9 mouse cellular contexts compared by ENCODE assay signal in genomic region chr11:19713597-19713996, GRCm38 (mm10).
A peak's percentile ranks its signal among the peaks of the same experiment; 100 is the strongest.
DNase-seq lines count a peak whose midpoint lies in the region; ATAC-seq and TF ChIP-seq lines count a peak whose summit lies in the region.
"Had no signal": no experiment of that assay in that cellular context is flagged by ENCODE, and none has a peak within 500 bp of the region (broad histone marks: within the 10 kb centered on the region; RNA-seq: fewer than 3 reads in every experiment).

No protein-coding gene starts in this region.

- no peaks in the 10 kb centered on the region for H3K36me3 ChIP-seq in heart, embryonic 14.5 days (ENCODE audit: control insufficient read depth, insufficient read depth, low read length)
- no peaks in the 10 kb centered on the region for H3K36me3 ChIP-seq in forebrain, embryonic 13.5 days (ENCODE audit: poor library complexity, severe bottlenecking)
- no peaks in the 10 kb centered on the region for H3K36me3 ChIP-seq in midbrain, embryonic 15.5 days (replicated peaks)
- no peaks in the 10 kb centered on the region for H3K36me3 ChIP-seq in kidney, adult 2 months (ENCODE audit: control insufficient read depth, insufficient read depth, low read length)

- no peak for TF ChIP-seq POLR2A in kidney, adult 2 months (IDR thresholded peaks at IDR 0.05; ENCODE audit: low read depth, low read length)

- no peak overlapping the region for H3K9ac ChIP-seq in heart, embryonic 14.5 days (ENCODE audit: low read length)
- no peak overlapping the region for H3K9ac ChIP-seq in forebrain, embryonic 13.5 days
- no peak overlapping the region for H3K9ac ChIP-seq in midbrain, embryonic 15.5 days

- DNase-seq in heart, adult 18-20 months: no peak
- DNase-seq in R1 (ENCODE audit: low read depth, low spot score): peak; percentile 15
- no peak for DNase-seq in spleen, postnatal 36 days (ENCODE audit: low spot score in 2 of 2)
- DNase-seq in cerebellum, adult 9-11 months: no peak
- no peak for DNase-seq in kidney, adult 2 months
- DNase-seq: kidney, adult 11 months had no signal

- H3K4me3 ChIP-seq in heart, embryonic 14.5 days (ENCODE audit: control insufficient read depth in 1 of 2, insufficient read depth in 1 of 2, low read depth in 1 of 2, low read length in 2 of 2): no peak overlapping the region
- H3K4me3 ChIP-seq in forebrain, embryonic 13.5 days: 0 out of 2 replicates have a peak overlapping the region, but pooled peaks have one; percentile 12
- no peak overlapping the region for H3K4me3 ChIP-seq in midbrain, embryonic 15.5 days
- no peak overlapping the region for H3K4me3 ChIP-seq in kidney, adult 2 months (ENCODE audit: insufficient read depth, low read depth, low read length)

- ATAC-seq in heart, embryonic 14.5 days (ENCODE audit: insufficient number of reproducible peaks, insufficient read depth, low FRiP score, low read depth): no peak
- peak; percentile 78 for ATAC-seq in forebrain, embryonic 13.5 days
- no peak for ATAC-seq in midbrain, embryonic 15.5 days (replicated peaks)

- peaks cover 0 to 3% of the 10 kb centered on the region in 2 experiments; a peak in 1 of 4 replicates for H3K4me1 ChIP-seq in heart, embryonic 14.5 days (ENCODE audit: control insufficient read depth in 2 of 2, insufficient read depth in 2 of 2, low read length in 2 of 2)
- peaks cover 4% of the 10 kb centered on the region; the same call in 1 of the 2 replicates for H3K4me1 ChIP-seq in forebrain, embryonic 13.5 days
- 0 out of 2 replicates have a peak, but pooled peaks cover 3% of the 10 kb centered on the region for H3K4me1 ChIP-seq in midbrain, embryonic 15.5 days
- no peaks in the 10 kb centered on the region for H3K4me1 ChIP-seq in kidney, adult 2 months (ENCODE audit: control insufficient read depth, insufficient read depth, low read length)

- WGBS in heart, embryonic 14.5 days: 71% methylated on average over 20 of the region's 20 CpGs
- 53% methylated on average over 20 of the region's 20 CpGs for WGBS in forebrain, embryonic 13.5 days
- WGBS in midbrain, embryonic 15.5 days: 77% methylated on average over 20 of the region's 20 CpGs
- WGBS in kidney, adult 2 months: 61% methylated on average over 20 of the region's 20 CpGs

- H3K27ac ChIP-seq in heart, embryonic 14.5 days (replicated peaks in 1 of 2; ENCODE audit: control insufficient read depth in 1 of 2, insufficient read depth in 1 of 2, low read depth in 2 of 2, low read length in 2 of 2): no peak overlapping the region
- peak overlapping the region; percentile 25; the same call in 1 of the 2 replicates for H3K27ac ChIP-seq in forebrain, embryonic 13.5 days
- H3K27ac ChIP-seq in midbrain, embryonic 15.5 days: no peak overlapping the region
- no peak overlapping the region for H3K27ac ChIP-seq in kidney, adult 2 months (ENCODE audit: insufficient read depth, low read depth, low read length)

- peak overlapping the region; percentile 45; the same call in 1 of the 2 replicates for H3K4me2 ChIP-seq in heart, embryonic 14.5 days (ENCODE audit: low read length)
- H3K4me2 ChIP-seq in forebrain, embryonic 13.5 days: peak overlapping the region; percentile 48
- peak overlapping the region; percentile 20; the same call in 1 of the 2 replicates for H3K4me2 ChIP-seq in midbrain, embryonic 15.5 days

- TF ChIP-seq CTCF in kidney, adult 2 months (conservative IDR thresholded peaks at IDR 0.05; ENCODE audit: insufficient read depth, insufficient read length, low read depth, low read length): no peak

- H3K9me3 ChIP-seq in heart, embryonic 14.5 days (ENCODE audit: control insufficient read depth, low read length): no peaks in the 10 kb centered on the region
- no peaks in the 10 kb centered on the region for H3K9me3 ChIP-seq in forebrain, embryonic 13.5 days (replicated peaks)
- no peaks in the 10 kb centered on the region for H3K9me3 ChIP-seq in midbrain, embryonic 15.5 days

- H3K27me3 ChIP-seq in heart, embryonic 14.5 days (ENCODE audit: control insufficient read depth, insufficient read depth, low read length): no peaks in the 10 kb centered on the region
- H3K27me3 ChIP-seq in forebrain, embryonic 13.5 days: no peaks in the 10 kb centered on the region
- H3K27me3 ChIP-seq in midbrain, embryonic 15.5 days (replicated peaks): no peaks in the 10 kb centered on the region
- H3K27me3 ChIP-seq in kidney, adult 2 months (replicated peaks; ENCODE audit: control insufficient read depth, insufficient read depth, low read length): no peaks in the 10 kb centered on the region
